ENCODE assay signal across 13 mouse cellular contexts in the genomic region with DNA sequence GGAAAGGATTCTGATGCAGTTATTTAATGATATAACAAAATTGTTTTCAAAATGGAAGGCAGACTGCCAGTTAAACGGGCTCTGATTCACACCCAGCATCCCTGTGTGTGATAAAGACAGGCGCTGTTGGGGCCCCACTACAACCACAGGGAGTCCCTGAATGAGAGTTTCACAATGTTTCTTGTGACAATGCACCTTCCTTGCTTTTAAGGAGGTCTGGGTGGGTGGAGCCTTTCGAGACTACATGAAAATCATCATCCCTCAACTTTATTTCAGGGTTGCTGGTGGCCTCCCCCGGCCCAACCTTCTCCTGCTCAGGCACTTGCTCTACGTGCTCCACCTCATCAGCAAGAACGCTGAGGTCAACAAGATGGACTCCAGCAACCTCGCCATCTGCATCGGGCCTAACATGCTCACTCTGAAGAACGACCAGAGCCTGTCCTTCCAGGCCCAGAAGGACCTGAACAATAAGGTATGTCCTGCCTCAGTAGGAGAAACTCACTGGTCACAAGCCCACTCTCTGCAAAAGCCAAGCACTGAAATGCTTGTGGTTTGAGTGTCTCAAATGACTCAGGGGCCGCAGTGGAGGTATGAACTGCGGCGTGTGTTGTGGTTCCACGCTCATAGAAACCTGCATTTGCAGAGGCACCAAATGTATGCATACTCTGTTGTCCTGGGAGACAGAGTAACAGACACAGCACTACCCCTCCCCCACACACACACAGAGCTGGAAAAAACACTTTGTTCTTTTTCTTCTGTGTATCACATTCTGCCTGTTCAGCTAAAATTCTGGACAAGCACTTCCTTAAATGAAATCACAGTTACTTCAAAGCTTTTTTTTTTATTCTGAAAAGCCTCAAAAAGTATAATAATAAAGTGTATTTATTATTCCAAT. TPM values are rescaled to one million over a fixed set of nuclear protein-coding genes. Genes with fewer than 3 reads are reported as not detected.
DNase-seq lines count a peak whose midpoint lies in the region; ATAC-seq and TF ChIP-seq lines count a peak whose summit lies in the region.
"Had no signal": no experiment of that assay in that cellular context is flagged by ENCODE, and none has a peak within 500 bp of the region (broad histone marks: within the 10 kb centered on the region; RNA-seq: fewer than 3 reads in every experiment).

No protein-coding gene starts in this region.

- H3K9me3 ChIP-seq in hindbrain, embryonic 14.5 days (ENCODE audit: control insufficient read depth, low read length): no peaks in the 10 kb centered on the region
- H3K9me3 ChIP-seq: forebrain, embryonic 15.5 days had no signal

- peak; percentile 83 for DNase-seq in heart, adult 11 months
- no peak for DNase-seq in heart, adult 8-10 months (ENCODE audit: low spot score)
- peak; percentile 65 for DNase-seq in 3134 (ENCODE audit: extremely low read depth, insufficient read length, low spot score)
- DNase-seq in hindbrain, embryonic 14.5 days (ENCODE audit: low spot score): no peak
- no peak for DNase-seq in ovary, adult 18-20 months (ENCODE audit: low spot score)
- no peak for DNase-seq in gastrocnemius, adult 8-10 months (ENCODE audit: low spot score in 2 of 2)
- no peak for DNase-seq in urinary bladder, postnatal 10 days (ENCODE audit: low spot score)
- DNase-seq: cerebellum, postnatal 25 days; kidney, postnatal 36 days; spleen, adult 18-20 months; thymus, adult 18-20 months had no signal

- no peak overlapping the region for H3K4me2 ChIP-seq in hindbrain, embryonic 14.5 days (replicated peaks)
- H3K4me2 ChIP-seq: forebrain, embryonic 15.5 days had no signal

- WGBS in hindbrain, embryonic 14.5 days: 68% methylated on average over 13 of the region's 13 CpGs

- H3K27me3 ChIP-seq in hindbrain, embryonic 14.5 days (ENCODE audit: control insufficient read depth, insufficient read depth, low read length): no peaks in the 10 kb centered on the region
- H3K27me3 ChIP-seq: forebrain, embryonic 15.5 days had no signal

- peaks cover 17% of the 10 kb centered on the region for H3K4me1 ChIP-seq in bone marrow macrophage, adult 2 months (ENCODE audit: control insufficient read depth, insufficient read depth, low read length)
- peaks cover 7% of the 10 kb centered on the region for H3K4me1 ChIP-seq in hindbrain, embryonic 14.5 days (replicated peaks; ENCODE audit: control insufficient read depth, insufficient read depth, low read length)

- no peak for TF ChIP-seq CTCF in bone marrow macrophage, adult 2 months (IDR thresholded peaks at IDR 0.05; ENCODE audit: low read depth, low read length)

- H3K27ac ChIP-seq in bone marrow macrophage, adult 2 months (ENCODE audit: insufficient read depth, low read depth, low read length): peak overlapping the region; percentile 52
- peak overlapping the region; percentile 44; the same call in 1 of the 2 replicates for H3K27ac ChIP-seq in hindbrain, embryonic 14.5 days
- H3K27ac ChIP-seq: forebrain, embryonic 15.5 days had no signal

- ATAC-seq in hindbrain, embryonic 14.5 days (ENCODE audit: low FRiP score): no peak
- ATAC-seq: forebrain, embryonic 15.5 days had no signal

- no peaks in the 10 kb centered on the region for H3K36me3 ChIP-seq in hindbrain, embryonic 14.5 days (replicated peaks; ENCODE audit: control insufficient read depth, insufficient read depth)
- H3K36me3 ChIP-seq: forebrain, embryonic 15.5 days had no signal

- TF ChIP-seq POLR2A in bone marrow macrophage, adult 2 months (IDR thresholded peaks at IDR 0.05; ENCODE audit: borderline replicate concordance, low read depth, low read length): no peak

- H3K4me3 ChIP-seq in bone marrow macrophage, adult 2 months (ENCODE audit: insufficient read depth, low read length): no peak overlapping the region
- H3K4me3 ChIP-seq in hindbrain, embryonic 14.5 days (replicated peaks; ENCODE audit: low read length): no peak overlapping the region
- H3K4me3 ChIP-seq: forebrain, embryonic 15.5 days had no signal

- no peak overlapping the region for H3K9ac ChIP-seq in hindbrain, embryonic 14.5 days
- H3K9ac ChIP-seq: forebrain, embryonic 15.5 days had no signal

RNA-seq across cellular contexts. Expression of a gene that starts 5.5 kb away (rescaled TPM):
- 1 to 10 TPM; 2.1 to 3.2 (median 2.5) TPM for total RNA-seq in heart, adult 8-10 months (2022)
- polyA plus RNA-seq in bone marrow macrophage, adult 2 months (2012; ENCODE audit: insufficient read depth, insufficient read length, missing spikeins): 8.0 and 11.4 TPM in 2 replicates
- polyA plus RNA-seq in hindbrain, embryonic 14.5 days (2014; fragmentation: Nextera tagmentation; extraction: Ambion mirVana): 0.50 and 0.92 TPM in 2 replicates
- total RNA-seq in gastrocnemius, adult 8-10 months (2022): 1 to 10 TPM; 1.9 to 2.4 (median 2.1) TPM

RNA-seq across cellular contexts. Expression of a gene that starts 14.1 kb away (rescaled TPM):
- total RNA-seq in heart, adult 8-10 months (2022): 10 to 100 TPM; 26.7 to 39.6 (median 33.8) TPM
- polyA plus RNA-seq in bone marrow macrophage, adult 2 months (2012; ENCODE audit: insufficient read depth, insufficient read length, missing spikeins): 27.9 and 41.5 TPM in 2 replicates
- polyA plus RNA-seq in hindbrain, embryonic 14.5 days (2014; fragmentation: Nextera tagmentation; extraction: Ambion mirVana): 73.7 and 86.5 TPM in 2 replicates
- 10 to 100 TPM; 21.7 to 25.6 (median 23.4) TPM for total RNA-seq in gastrocnemius, adult 8-10 months (2022)

Comparison
In these comparisons a context has a peak if more than half of its experiments do, and no peak if none do; other contexts are left out.
1. DNase-seq: peak in heart, adult 11 months (single experiment) and 3134 (single experiment); none in heart, adult 8-10 months (single experiment), hindbrain, embryonic 14.5 days (single experiment), ovary, adult 18-20 months (single experiment), gastrocnemius, adult 8-10 months (0 of 2) and urinary bladder, postnatal 10 days (single experiment).